Mouse (Mus musculus) cerebellum, adult 8-10 months (tissue): ENCODE data around the gene Arhgef28.
"Not testable (repeated sequence)": the region's sequence is repeated elsewhere in the genome, so short reads cannot be mapped to it uniquely, and the experiment has no call there.

Source experiments
- DNase-seq: peaks from one replicate; pipeline ENCODE4 v3.0.0; 2022

Arhgef28 gene

DNA sequence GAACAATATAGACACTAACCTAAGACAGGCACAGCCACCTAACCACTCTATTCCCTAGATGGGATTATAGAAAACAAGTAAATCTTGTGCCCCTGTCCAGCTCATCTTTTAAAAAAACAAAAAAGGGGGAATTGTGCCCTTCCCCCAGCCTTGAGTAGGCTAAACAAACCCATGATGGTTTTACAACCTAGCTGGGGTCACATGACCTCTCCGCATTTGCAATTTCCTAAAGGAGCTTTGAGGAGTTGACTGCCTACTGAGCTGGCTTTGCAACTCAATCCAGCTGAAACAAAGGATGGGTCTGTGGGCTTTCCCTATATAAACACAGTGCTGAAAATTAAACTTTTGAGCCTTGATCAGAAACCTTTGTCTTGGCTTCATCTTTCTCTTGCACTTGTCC lies 146.1 kb downstream of the Arhgef28 start:
- DNase-seq: not testable (repeated sequence)

DNA sequence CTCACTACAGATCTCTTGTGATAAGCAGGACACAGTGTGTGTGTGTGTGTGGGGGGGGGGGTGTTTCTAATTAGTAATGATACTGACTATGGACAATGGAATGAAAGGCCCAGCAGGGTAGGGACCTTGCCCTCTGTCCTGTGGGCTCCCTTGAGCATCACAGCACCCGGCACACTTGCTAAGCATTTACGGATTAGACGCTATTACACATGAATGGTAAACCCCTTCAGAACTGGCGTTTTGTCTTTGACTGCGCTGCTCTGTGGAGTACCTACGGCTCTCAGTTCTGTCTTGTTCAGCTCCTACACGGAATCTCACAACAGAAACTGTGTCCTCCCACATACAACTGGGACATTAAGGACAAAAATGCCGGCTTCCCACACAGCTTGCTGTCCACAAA lies 151.0 kb downstream of the Arhgef28 start:
- no peak for DNase-seq

DNA sequence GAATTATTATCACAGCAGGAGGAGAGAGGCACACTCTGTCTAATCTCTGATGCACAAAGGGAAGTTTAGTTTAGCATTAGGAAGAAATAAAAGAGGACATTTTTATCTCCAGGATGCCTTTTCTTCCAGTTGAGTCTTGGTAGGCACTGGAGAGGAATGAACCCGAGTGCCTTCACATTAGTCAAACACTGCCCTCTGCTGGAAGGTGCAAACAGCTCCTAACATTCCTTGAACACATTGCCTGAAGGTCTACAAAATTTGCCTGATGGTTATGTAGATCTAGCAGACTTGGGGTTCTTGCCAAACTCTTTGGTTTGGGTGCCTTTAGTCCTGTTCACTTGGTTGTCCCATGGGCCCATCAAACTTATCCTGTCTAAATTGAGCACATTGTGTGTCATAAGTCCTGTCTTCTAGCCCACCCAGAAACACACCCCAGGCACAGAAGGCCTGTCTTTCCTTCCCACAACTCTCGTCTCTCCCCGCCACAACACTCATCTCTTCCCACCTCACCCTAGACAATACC lies 165.6 kb downstream of the Arhgef28 start:
- no peak for DNase-seq

DNA sequence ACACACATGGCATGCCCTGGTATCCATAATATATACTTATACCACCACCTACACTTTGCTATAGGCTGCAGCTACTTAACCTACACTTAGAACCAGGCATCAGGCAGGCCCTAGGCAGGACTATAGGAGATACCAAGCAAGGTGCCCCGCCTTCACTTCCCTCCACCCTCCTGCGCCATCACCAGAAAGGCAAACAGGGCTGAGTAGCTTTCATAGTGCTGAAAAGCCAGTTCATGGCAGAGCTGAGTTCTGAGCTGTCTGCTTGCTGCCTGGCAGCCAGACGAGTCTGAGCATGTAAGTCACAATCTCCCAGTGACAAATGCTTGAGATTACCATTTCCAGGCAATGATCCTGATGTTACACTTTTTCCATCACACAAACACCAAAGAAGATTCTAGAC lies 167.5 kb downstream of the Arhgef28 start:
- no peak for DNase-seq

DNA sequence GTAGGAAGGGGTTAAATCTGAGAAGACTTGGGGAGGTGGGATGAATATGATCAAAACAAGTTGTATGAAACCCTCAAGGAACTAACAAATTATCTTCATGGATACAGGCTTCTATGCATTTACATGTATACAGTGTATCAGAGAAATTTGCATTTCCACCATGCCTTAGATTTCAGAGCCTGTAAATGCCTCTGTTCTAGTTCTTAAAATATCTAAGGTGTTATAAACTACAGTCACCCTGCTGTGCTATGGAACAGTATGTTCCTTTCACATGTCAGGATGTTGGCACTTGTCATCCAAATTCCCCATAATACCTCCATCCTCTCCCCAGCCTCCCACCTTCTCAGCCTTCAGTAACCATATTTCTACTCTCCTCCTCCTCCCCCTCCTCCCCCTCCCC lies 168.5 kb downstream of the Arhgef28 start:
- DNase-seq: no peak

DNA sequence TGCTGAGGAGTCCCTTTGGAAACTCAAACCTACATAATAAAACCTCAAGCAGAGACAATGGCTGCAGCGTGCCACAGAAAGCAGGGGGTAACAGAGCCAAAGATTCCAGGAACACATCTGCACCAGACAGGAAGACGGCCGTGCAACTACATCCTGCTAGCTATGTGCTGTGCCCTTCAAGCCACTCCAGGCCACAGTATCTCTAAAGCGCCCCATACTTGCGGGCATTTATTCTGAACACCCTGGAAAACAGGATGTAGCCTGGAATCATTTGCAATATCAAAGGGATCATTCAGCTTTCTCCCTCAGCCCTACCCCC lies 174.6 kb downstream of the Arhgef28 start:
- no peak for DNase-seq

DNA sequence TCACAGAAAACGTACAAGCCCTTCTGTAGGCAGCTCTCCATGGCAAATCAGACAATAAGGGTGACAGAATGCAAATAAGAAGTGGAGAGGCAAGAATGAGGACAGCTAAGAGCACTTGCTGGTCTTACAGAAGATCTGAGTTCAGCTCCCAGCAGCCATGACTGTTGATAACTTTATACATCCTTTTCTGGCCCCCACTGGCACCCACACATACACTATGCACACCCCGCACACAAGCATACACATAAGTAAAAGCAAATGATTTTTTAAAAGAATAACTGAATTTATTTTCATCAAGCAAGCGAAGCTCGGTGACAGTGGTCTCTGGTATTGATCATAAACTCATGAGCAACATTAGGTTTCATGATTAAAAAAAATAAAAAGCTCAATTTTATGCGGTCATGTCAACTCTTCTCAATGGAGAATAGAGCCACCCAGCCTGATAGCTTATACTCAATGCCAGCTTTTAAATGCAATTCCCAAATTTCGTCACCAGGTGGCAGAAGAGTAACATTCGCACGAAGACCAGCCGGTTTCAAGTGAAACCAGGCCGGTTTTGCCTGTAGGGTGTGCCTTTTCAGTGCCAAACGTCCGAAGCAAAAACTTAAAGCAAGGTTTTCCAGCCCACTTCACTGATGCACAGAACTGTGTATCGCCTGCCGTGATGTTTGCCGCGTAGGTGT lies 175.1 kb downstream of the Arhgef28 start:
- peak; percentile 63 for DNase-seq

DNA sequence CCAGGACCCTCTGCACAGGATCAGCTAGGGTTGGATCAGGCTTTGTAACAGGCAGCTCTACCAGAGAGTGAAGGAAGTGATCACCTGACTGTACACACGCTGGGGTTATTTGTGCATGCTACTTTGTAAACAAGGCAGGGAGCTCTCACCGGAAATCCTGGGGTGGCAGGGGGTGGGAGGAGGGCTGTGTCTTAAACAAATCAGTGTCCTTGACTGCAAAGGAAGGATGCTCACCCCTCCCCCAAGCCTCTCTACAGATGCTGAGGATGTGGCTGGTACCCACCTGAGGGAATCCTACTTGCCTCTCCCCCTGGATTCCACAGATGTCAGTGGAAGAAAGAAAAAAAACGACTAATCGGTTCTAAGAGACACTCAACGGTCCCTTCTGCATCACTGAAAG lies 176.2 kb downstream of the Arhgef28 start:
- DNase-seq: no peak

DNA sequence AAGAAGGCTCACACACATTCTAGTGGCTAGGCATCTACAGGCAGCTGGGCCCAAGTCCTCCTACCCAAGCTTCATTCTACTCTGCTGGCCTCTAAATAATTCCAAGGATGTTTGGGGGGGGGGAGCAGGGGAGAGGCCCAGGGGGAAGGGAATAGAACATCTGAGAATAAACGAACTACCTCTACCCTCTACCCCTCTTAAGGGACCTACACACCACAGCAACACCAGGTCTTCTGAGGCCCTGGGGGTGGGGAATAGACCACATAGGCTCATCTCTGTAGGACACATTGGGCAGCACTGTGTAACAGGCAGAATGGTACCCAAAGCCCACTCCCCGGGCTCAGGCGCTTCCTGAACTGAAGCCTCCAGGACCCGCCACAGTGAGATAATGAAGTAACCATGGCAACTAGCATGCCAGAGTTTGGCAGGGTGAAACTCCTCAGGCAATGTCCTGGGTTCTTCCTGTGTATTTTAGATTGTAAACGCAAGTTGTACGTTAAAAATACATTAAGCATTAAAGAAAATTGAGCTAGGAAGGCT lies 177.5 kb downstream of the Arhgef28 start:
- DNase-seq: no peak

DNA sequence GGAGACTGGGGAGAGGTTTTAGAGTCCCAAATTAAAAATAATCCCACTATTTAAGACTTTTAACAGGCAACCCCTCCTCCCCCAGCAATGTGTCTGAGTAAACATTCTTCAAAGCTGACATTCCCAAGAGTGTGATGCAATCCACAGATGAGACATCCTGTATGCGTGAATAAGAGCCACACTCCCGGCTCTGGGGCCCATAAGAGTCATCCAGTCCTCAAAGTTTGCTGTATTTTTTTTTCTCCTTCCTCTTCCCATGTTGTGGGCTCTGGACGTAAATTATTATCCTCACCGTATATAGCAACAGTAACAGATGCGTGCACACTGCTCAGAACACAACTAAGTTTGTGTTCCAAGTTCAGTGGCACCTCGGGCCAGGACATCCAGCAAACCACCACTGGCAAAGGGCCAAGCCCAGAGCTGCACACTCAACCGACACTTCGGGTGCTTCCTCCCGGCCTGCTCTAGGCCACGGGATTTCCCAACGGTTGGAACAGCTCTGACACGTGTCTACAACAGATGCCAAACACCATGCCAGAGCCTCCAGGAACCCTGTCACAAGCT lies 178.5 kb downstream of the Arhgef28 start:
- no peak for DNase-seq

DNA sequence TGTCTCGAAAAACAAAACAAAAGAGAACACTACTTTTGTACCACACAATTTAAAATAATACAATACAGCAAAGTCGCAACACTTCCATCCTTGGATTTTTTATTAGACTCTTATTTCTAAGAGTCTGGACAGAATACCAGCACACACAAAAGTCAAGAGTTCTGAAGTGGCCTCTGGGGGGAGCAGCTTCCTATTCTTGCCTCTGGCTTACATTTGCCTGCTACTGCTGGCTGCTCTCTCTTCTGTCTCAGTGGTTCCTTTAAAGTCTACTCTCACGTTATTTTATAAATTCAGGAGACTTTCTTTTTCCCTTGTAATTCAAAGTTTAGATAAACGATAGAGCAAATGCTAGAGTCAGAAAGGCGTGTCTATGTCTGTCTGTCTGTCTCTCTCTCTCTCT lies 179.1 kb downstream of the Arhgef28 start:
- DNase-seq: no peak

DNA sequence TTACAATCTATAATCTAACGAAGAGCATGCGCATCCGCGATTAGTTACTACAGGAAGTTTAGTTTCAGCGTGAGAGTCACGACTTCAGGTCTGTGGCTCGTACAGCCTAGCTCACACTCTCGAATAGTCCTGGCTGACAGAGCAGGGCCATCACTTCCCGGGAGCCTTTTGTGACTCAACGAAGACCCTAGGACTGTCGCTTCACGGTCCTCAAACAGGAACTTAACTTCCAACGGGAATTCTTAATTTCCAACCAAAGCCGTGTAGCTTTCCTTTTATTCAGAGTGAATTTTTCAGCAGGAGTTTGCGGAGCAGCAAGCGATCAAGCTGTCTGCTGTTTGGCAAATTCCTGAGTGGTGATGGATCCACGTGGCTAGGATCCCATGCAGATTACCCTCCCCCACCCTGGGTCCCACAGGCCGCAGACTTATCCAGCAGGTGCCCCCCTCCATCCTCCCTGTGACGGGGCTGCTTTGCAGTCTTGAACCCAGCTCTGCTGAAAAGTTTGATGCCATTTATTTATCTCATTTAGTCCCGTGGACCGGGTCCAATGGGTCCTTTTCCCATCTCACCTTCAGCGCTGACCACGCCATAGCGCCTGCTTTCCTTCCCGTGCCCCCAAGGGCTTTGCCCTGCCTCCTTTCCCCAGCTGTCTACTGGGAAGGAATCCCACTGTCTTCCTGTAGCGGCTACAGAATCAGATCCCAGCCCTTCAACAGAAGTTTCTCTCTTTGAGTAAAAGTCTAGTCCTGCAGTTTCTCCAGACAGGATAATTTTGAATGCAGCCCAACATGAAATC lies 180.3 kb downstream of the Arhgef28 start:
- no peak for DNase-seq

DNA sequence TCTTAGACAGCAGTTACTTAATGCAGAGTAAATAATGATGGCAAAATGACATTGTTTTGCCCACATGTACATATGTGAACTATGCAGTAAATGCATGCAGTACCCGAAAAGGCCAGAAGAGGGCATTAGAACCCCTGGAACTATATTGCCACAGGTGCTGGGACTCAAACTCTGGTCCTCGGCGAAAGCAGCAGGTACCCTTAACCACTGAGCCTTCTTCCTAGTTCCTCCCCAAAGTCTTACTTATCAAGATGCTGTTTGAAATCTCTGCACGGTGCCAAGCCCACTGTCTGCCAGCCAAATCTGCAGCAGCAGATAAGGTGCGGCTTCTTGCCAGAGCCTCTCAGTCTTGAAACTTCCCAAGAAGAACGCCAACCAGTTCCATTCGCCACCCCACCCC lies 181.1 kb downstream of the Arhgef28 start:
- no peak for DNase-seq

DNA sequence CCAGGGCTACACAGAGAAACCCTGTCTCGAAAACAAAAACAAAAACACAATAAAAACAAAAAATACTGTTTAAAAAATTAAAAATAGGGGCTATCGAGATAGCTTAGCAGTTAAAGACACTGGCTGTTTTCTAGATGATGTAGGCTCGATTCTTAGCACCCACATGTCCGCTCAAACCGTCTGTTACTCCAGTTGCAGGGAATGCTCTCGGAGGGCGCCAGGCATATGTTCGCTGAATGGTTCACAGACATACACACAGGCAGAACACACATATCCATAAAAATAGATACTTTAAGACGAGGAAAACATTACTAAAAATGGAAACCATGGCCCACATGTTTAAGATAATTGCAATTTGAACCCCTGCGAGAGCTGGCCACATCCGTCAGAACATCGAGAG lies 181.6 kb downstream of the Arhgef28 start:
- DNase-seq: no peak

DNA sequence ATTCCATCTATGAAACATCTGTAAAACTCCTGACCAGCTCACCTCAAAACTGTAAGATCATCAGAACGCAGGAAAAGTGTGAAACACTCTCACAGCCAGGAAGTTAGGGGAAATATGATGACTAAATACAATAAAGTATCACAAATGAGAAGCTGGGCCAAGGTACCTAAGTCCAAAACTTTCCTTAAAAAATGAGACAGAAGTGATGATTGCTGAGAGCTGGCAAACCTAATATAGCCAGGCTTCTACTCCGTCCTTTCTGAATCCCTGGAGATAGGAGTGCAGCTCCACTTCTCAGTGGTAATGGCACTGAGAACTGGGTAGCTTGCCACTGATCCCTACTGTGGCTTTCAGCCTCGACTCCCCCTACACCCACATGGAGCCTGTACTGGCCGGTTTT lies 184.3 kb downstream of the Arhgef28 start:
- no peak for DNase-seq

DNA sequence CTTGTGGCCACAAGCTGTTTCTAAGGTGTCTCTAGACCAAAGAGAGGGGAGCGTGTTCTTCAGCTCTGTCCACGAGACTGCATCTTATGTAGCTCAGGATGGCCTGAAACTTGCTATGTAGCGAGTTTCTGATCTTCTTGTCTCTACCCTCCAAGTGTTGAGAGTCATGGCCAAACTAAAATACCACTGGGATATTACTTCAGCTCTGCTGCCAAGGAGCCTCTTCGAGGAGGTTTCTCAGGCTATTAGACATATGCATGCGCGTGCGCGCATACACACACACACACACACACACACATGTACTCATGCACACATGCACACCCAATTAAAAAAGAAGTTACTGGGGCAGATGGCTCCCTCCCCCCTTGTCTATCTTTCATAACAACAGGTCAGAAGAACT lies 187.4 kb downstream of the Arhgef28 start:
- not testable (repeated sequence) for DNase-seq

DNA sequence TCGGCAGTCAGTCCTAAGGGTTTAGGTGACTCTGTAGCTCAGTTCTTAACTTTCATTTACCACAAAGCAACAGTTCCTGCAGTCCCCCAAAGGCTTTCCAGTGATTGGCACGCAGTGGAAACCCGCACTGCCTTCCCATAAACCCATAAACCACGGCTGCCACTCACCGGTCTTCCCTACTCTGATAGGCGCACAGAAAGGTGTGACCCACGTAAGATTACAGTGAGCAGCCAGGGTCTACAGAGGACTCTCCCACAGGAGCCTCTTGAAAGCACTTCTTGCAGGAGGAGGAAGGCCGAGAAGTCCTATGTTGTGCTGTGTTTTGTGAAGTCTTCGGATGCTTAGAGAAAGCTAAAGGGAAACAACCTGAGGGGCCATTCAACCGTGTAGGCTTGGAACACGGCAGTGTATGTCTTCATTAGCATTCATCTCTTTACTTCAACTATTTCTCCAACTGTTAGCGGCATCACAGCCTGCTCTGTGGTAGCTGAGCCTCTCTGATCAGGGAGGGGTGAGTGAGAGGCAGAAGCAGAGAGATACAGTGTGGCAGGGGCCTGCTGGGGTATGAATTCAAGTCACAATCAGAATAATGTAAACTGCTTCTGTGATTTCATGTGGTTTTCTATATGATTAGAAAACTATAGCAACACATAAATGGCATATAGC lies 189.2 kb downstream of the Arhgef28 start:
- DNase-seq: no peak

DNA sequence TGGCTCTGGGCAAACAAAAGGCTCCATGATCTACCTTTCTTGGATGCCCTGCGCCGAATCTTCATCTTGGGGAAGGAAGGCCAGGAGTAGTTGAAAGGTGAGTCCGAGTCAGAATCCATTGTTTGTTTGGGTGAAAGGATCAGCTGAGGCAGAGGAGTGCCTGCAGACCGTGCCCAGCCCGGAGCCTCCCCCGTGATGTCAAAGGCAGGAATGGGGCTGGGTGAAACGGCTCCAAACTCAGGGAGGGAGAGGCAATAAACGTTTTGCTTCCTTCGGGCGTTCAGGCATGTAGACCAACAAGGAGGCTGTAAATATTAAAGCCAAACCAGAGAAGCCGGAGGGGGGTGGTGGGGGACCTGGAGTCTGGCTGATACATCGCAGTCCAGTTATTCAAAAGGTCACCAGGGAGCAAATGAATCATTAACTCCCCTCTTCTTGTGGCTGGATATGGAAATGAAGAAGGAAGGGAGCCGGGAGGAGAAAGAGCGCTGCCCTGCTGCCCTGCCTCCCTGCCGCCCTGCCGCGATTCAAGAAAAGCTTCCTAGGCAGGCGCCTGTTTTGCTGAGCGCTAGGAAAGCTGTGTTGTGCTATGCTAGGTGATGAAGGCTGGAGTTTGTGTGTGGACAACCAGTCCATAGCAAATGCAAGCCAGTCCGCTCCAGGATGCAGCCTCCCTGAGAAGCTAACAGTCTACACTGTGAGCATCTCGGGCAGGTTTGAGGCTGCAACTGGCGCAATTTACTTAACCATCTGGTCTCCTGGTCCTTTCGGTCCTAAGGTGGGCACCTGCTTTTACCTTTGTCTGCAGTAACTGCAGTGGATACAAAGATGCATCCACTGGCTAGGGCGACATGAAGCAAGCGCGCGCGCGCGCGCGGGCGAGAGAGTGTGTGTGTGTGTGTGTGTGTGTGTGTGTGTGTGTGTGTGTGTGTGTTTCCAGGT lies 190.0 kb downstream of the Arhgef28 start:
- DNase-seq: no peak

DNA sequence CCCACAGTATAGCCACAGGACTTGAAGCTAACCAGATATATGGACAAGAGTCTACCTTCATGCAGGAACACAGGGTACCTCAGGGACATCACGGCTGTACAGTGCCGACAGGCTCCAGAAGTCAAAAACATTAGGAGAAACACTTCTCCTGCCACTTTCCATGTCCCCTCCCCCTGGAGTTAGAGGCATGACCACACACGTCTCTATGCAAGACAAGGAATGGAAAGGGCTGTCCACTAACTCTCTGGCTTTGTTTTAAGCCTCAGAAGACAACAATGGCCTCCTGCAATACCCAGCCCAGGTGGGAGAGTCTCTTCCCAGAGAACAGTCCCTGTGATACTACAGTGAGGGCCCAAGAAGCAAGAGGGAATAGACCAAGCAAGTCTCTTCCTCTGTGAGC lies 191.3 kb downstream of the Arhgef28 start:
- no peak for DNase-seq

DNA sequence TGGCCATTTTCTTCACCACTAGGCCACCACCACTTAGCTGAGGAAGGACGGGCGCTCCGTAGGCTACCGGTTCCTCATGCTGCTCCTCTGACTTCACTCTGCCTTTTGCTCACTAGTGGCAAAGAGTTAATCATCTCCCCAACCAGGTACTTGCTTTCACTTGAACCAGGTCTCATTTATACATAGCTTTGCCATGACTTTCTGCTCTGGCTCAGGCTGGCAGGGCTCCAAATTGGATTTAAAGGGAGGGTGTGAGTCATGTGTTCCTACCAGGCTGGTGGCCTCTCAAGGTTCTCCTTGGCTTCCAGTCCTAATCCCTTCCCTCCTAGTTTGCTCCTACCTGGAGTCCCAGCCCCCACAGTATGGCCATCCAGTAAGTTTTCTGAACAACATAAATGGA lies 192.5 kb downstream of the Arhgef28 start:
- no peak for DNase-seq

DNA sequence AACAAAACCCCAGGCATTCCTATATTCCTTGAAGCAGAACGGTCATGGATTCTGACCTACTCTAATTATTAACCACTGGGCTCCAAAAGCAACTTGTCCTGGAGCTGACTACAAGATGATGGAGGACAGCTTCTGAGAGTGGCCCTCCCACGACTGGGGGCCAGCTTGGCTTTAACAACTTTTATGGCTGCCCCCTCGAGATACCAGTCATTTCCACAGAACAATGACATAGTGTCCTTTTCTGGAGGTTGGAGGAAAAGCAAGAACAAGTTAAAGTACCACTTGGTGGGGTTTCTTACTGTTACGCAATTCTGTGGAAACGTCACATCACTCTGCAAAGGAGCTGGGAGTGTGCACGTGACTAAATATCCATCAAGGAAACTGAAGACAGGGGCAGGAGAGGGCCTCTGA lies 194.3 kb downstream of the Arhgef28 start:
- DNase-seq: no peak

DNA sequence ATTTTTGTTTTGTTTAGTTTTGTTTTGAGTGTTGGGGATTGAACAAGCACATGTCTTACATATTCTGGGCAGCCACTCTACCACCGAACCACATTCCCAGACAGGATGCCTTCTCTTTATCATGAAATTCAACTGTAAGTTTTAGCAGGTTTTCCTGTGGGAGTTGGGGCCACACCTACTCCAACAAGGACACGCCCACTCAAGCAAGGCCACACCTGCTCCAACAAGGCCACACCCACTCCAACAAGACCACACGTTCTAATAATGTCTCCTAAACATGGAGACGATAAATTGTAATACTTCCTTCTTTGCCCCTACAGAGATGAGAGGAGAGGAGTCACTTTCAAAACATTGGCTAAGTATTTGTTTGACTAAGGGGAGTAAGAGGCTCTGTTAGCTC lies 197.2 kb downstream of the Arhgef28 start:
- no peak for DNase-seq
